Mouse (Mus musculus) liver, adult 10 weeks (tissue): ENCODE data around the gene Cmtr2. TPM values are rescaled to one million over a fixed set of nuclear protein-coding genes. Genes with fewer than 3 reads are reported as not detected.

ENCODE experiments used
- polyA plus RNA-seq: library from polyadenylated mRNA; stranded (reverse); fragments of 350-450 nt; fragmentation: Illumina TruSeq; extraction: RNeasy Lipid Tissue Mini Kit (QIAGEN cat#74804); gene quantifications from one replicate; pipeline ENCODE4 v1.2.3, GENCODE M21; 2014; ENCODE audit warnings: low read depth, low replicate concordance

The Cmtr2 gene
- polyA plus RNA-seq: 1.9 TPM

DNA sequence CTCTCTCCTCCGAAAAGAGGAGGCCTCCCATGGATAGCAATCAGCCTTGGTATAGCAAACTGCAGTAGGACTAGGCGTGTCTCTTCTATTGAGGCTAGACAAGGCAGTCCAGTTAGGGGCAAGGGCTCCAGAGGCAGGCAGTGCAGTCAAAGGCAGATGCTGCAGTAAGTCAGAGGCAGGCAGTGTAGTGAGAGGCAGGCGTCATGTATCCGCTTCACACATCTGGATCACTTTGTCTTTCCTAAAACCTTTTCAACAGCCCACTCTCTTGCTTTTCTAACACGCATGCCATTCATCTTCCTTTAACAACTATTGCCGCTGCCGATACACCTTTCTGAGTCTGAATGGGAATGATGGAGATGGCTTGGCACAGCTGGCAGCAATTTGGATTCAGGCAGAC is at the start of gene Cmtr2:
TSS of gene Cmtr2 (plus strand) at position 301 of the 400 bp plus-strand sequence.

DNA sequence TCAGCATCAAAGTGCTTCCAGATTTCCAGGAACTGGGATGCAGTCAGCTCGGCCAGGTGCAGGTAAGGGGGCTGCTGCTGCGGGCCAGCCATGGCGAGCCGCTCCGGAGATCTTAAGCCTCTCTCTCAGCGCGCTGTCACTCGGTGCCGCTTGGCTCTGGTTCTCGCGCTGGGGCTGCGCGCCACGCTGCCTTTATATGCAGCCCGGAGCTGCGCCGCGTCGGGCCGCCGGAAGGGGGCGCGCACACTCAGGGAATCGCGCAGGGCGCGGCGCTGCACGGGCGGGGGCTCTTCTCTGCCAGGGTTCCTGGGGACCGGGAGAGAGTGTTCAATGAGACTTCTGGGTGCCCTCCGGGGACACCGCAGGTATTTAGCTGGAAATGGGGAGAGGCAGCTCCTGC is 47.4 kb upstream of the Cmtr2 start, which contains the start of gene Calb2:
TSS of gene Calb2 (minus strand) at position 165 of the 400 bp plus-strand sequence.

DNA sequence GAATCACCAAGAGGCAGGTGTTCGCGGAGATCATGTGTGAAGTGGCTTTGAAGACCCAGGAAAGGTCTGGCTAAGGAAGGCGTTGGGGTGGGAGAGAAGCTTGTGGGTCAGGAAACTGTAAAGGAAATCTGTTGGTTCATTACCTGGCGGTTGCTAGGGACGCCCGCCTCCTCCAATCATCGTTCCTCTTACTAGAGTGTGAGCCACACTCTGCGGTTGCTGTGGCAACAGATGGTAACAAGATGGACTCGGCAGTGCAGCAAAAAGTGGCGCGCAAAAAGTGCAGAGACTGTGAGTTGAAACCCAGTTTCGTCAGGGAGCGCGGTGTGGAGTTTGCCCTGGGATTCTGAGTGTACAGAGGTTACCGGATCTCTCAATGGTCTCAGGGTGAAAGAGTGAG is 51.3 kb downstream of the Cmtr2 start, which contains the start of gene Hydin:
TSS of gene Hydin (plus strand) at position 237 of the 400 bp plus-strand sequence.

Other genes with a start within 250 kb of the Cmtr2 start
- gene Tat, start 225.2 kb upstream of the Cmtr2 start, polyA plus RNA-seq: 541 TPM
- 0.32 TPM for gene Chst4, start 175.9 kb upstream of the Cmtr2 start, polyA plus RNA-seq
- 6.2 TPM for gene Zfp612, start 135.9 kb upstream of the Cmtr2 start, polyA plus RNA-seq
- not detected for gene Gm21964, start 114.5 kb upstream of the Cmtr2 start, polyA plus RNA-seq
- not detected for gene Gm17720, start 112.9 kb upstream of the Cmtr2 start, polyA plus RNA-seq
- gene Calb2, start 47.5 kb upstream of the Cmtr2 start, polyA plus RNA-seq: not detected
- not detected for gene Hydin, start 51.3 kb downstream of the Cmtr2 start, polyA plus RNA-seq